Mouse (Mus musculus): ENCODE data around the gene Mylk3.

DNA sequence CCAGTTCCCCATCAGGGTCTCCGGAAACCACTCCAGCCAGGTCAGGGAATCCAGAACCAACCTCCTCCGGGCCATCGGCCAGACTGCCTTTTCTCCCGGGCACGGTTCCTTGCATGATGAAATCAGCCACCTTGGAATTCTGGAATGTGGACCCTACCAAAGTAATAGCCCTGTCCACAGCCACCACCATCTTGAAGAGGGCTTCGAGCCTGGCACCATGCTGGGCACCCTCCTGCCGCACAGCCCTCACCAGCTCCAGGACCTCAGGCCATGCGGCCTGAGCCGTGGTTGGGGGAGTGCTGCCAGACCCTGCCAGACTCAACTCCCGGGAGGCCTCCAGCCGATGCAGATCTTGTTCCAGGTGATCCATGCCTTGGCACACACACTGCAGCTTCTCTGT is 21.5 kb downstream of the Mylk3 start:
- TF ChIP-seq CTCF (IDR thresholded peaks at IDR 0.05; ENCODE audit: low read depth, low read length): no peak
- TF ChIP-seq GATA1 (IDR thresholded peaks at IDR 0.05; ENCODE audit: borderline replicate concordance, low read length): no peak
- TF ChIP-seq POLR2AphosphoS5 (IDR thresholded peaks at IDR 0.05; ENCODE audit: insufficient replicate concordance, low read depth, low read length): no peak
- TF ChIP-seq TAL1 (conservative IDR thresholded peaks at IDR 0.05; ENCODE audit: low read depth, low read length): no peak
- TF ChIP-seq GATA2 (IDR thresholded peaks at IDR 0.05; ENCODE audit: borderline replicate concordance, low read depth, low read length): no peak

All from G1E (cell line).